Mouse (Mus musculus) olfactory bulb, adult 2 months (tissue): ENCODE results near the gene Sorcs3.

ENCODE experiments used
- CTCF ChIP-seq: fragments of 200-500 bp; IDR thresholded peaks from 2 replicates; pipeline ENCODE4 v1.5.1; 2012; ENCODE audit warnings: low read depth, mild to moderate bottlenecking, low read length, moderate library complexity; ENCODE audit not compliant: insufficient read depth
- POLR2A ChIP-seq: fragments of 200-500 bp; IDR thresholded peaks from 2 replicates; pipeline ENCODE4 v1.6.1; 2012; ENCODE audit warnings: mild to moderate bottlenecking, low read depth, low read length, moderate library complexity; ENCODE audit not compliant: insufficient read depth

DNA sequence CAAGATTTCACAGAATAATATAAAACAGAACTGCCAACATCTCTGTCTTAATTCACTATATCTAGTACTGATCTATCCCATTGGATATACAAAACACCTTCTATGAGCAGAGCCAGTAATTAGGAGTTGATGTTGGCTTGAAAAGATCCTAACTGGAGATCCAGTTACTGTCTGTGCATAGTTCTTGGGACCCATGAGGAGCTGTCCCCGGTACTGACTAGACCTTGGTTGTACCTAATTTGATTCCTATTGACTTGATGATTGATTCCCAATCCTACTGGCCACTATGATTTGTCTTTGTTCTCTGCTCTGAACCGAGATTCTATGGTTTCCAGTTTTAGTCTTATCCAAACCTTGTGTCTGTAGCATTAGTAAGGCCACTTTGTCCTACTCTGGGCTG, 151.0 kb downstream of the Sorcs3 start:
- TF ChIP-seq POLR2A, result no peak
- TF ChIP-seq CTCF, result no peak
